Mouse (Mus musculus): ENCODE data around the gene Card10.
A peak's percentile ranks its signal among the peaks of the same experiment; 100 is the strongest.

DNA sequence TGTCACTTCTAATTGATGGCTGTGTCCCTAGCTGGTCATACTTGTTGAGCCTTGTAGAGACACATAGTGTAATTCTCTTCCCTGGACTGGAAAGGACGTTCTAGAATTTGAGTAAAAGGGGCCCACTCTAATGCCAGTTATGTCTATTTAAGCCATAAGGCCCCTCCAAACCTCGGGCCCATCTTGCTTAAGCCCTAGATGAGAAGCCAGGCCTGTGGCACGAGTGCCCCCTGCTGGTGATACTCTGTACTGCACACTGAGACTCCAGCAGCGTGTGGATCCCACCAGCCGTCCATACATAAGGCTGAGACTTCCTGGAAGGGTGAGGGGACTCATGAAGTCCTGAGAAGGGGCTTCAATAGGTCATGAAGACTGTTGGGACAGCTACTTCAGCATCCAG lies 58.6 kb downstream of the Card10 start:
- TF ChIP-seq CTCF (IDR thresholded peaks at IDR 0.05; ENCODE audit: extremely low read depth, insufficient read length, insufficient replicate concordance, low read depth, low read length) (peak; percentile 93; the same call in 1 of the 2 replicates), POLR2A (IDR thresholded peaks at IDR 0.05; ENCODE audit: low read depth, low read length) (no peak)

Measured in small intestine, adult 2 months (tissue).